10 mouse cellular contexts compared by ENCODE assay signal in the genomic region with DNA sequence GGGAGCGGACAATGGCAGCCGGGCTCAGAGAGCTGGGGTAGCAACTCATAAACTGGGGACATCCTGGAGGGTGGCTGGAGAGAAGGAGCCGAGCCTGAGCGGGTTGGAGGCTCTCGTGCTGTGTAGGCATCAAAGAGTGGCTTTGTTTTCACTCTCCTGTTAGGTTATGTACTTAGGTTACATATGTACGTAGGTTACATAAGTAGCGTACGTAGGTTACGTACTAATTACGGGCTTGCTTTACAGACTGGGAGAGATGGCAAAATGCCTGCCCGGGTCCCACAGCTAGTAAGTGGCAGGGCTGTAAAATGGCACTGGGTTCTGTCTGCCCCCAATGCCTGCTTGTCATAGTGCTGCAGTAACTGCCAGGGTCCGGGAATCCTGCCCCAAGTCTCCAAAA. TPM values are rescaled to one million over a fixed set of nuclear protein-coding genes. Genes with fewer than 3 reads are reported as not detected.
DNase-seq lines count a peak whose midpoint lies in the region; ATAC-seq and TF ChIP-seq lines count a peak whose summit lies in the region.
"Had no signal": no experiment of that assay in that cellular context is flagged by ENCODE, and none has a peak within 500 bp of the region (broad histone marks: within the 10 kb centered on the region; RNA-seq: fewer than 3 reads in every experiment).

No protein-coding gene starts in this region.

- TF ChIP-seq POLR2A in MEL (IDR thresholded peaks at IDR 0.05; ENCODE audit: control insufficient read depth in 1 of 2, insufficient read depth in 1 of 2, low read depth in 1 of 2, low read length in 2 of 2, poor library complexity in 1 of 2), result no peak

- no peak overlapping the region for H3K9ac ChIP-seq in intestine, embryonic 14.5 days (ENCODE audit: low read length)
- H3K9ac ChIP-seq in intestine, embryonic 16.5 days (ENCODE audit: low read depth, low read length), result no peak overlapping the region
- no peak overlapping the region for H3K9ac ChIP-seq in MEL (ENCODE audit: control insufficient read depth, low read depth, low read length, poor library complexity, severe bottlenecking)
- no peak overlapping the region for H3K9ac ChIP-seq in embryonic facial prominence, embryonic 12.5 days
- H3K9ac ChIP-seq in liver, embryonic 14.5 days (replicated peaks), result no peak overlapping the region

- H3K27me3 ChIP-seq in intestine, embryonic 14.5 days (replicated peaks; ENCODE audit: control insufficient read depth, insufficient read depth, low read length), result peaks cover 10% of the 10 kb centered on the region
- H3K27me3 ChIP-seq in intestine, embryonic 16.5 days (replicated peaks; ENCODE audit: control insufficient read depth, insufficient read depth, low read length), result peaks cover 4% of the 10 kb centered on the region; the same call in 1 of the 2 replicates
- H3K27me3 ChIP-seq in MEL (ENCODE audit: control insufficient read depth in 1 of 2, insufficient read depth in 2 of 2, low read length in 2 of 2), result no peaks in the 10 kb centered on the region
- H3K27me3 ChIP-seq in embryonic facial prominence, embryonic 12.5 days, result peaks cover 16% of the 10 kb centered on the region; the same call in 1 of the 2 replicates
- H3K27me3 ChIP-seq in liver, embryonic 14.5 days (ENCODE audit: control insufficient read depth, insufficient read depth, low read length), result no peaks in the 10 kb centered on the region

- no peak for TF ChIP-seq RAD21 in MEL (IDR thresholded peaks at IDR 0.05; ENCODE audit: low read depth, low read length)

- no peak for DNase-seq in intestine, embryonic 14.5 days (ENCODE audit: low spot score)
- DNase-seq in MEL (ENCODE audit: low read depth, low spot score), result peak; percentile 2
- DNase-seq in liver, embryonic 14.5 days (ENCODE audit: low read depth in 3 of 3, low spot score in 3 of 3), result no peak
- no peak for DNase-seq in urinary bladder, postnatal 4 days (ENCODE audit: low spot score in 2 of 2)
- no peak for DNase-seq in gastrocnemius, postnatal 25 days
- no peak for DNase-seq in right cerebral cortex, postnatal 14 days

- H3K4me2 ChIP-seq in intestine, embryonic 14.5 days (ENCODE audit: low read length), result no peak overlapping the region
- H3K4me2 ChIP-seq in intestine, embryonic 16.5 days (ENCODE audit: low read depth, low read length), result no peak overlapping the region
- H3K4me2 ChIP-seq in embryonic facial prominence, embryonic 12.5 days (replicated peaks), result peak overlapping the region; percentile 35
- H3K4me2 ChIP-seq in liver, embryonic 14.5 days (ENCODE audit: low read depth), result peak overlapping the region; percentile 13; the same call in 1 of the 2 replicates

- no peaks in the 10 kb centered on the region for H3K9me3 ChIP-seq in intestine, embryonic 14.5 days (ENCODE audit: control insufficient read depth, low read length)
- no peaks in the 10 kb centered on the region for H3K9me3 ChIP-seq in intestine, embryonic 16.5 days (ENCODE audit: control insufficient read depth, low read length)
- no peaks in the 10 kb centered on the region for H3K9me3 ChIP-seq in MEL (replicated peaks; ENCODE audit: insufficient read depth, low read length)
- no peaks in the 10 kb centered on the region for H3K9me3 ChIP-seq in embryonic facial prominence, embryonic 12.5 days
- no peaks in the 10 kb centered on the region for H3K9me3 ChIP-seq in liver, embryonic 14.5 days (ENCODE audit: control insufficient read depth, low read length)

- no peak overlapping the region for H3K4me3 ChIP-seq in intestine, embryonic 14.5 days (ENCODE audit: low read depth, low read length)
- H3K4me3 ChIP-seq in intestine, embryonic 16.5 days (ENCODE audit: low read length), result no peak overlapping the region
- no peak overlapping the region for H3K4me3 ChIP-seq in MEL (ENCODE audit: control insufficient read depth in 1 of 2, insufficient read depth in 1 of 2, low read depth in 2 of 2, low read length in 2 of 2)
- H3K4me3 ChIP-seq in embryonic facial prominence, embryonic 12.5 days, result 0 out of 2 replicates have a peak overlapping the region, but pooled peaks have one; percentile 1
- no peak overlapping the region for H3K4me3 ChIP-seq in liver, embryonic 14.5 days (ENCODE audit: insufficient read depth in 1 of 2, low read depth in 2 of 2, low read length in 2 of 2)

- 0 out of 2 replicates have a peak, but pooled peaks have one; percentile 23 for ATAC-seq in intestine, embryonic 14.5 days (replicated peaks; ENCODE audit: low FRiP score, low TSS enrichment, low read depth)
- ATAC-seq in intestine, embryonic 16.5 days, result no peak
- 0 out of 2 replicates have a peak, but pooled peaks have one; percentile 50 for ATAC-seq in embryonic facial prominence, embryonic 12.5 days (ENCODE audit: insufficient number of reproducible peaks, insufficient read depth, low FRiP score, low TSS enrichment)
- ATAC-seq in liver, embryonic 14.5 days (ENCODE audit: insufficient read depth), result no peak

- H3K79me2 ChIP-seq in MEL (ENCODE audit: control insufficient read depth, insufficient read depth, low read length, poor library complexity), result no peaks in the 10 kb centered on the region

- no peak overlapping the region for H3K27ac ChIP-seq in intestine, embryonic 14.5 days (ENCODE audit: low read depth)
- no peak overlapping the region for H3K27ac ChIP-seq in intestine, embryonic 16.5 days (ENCODE audit: low read length)
- no peak overlapping the region for H3K27ac ChIP-seq in MEL (ENCODE audit: control insufficient read depth, low read depth, low read length)
- peak overlapping the region; percentile 2; the same call in 1 of the 2 replicates for H3K27ac ChIP-seq in embryonic facial prominence, embryonic 12.5 days
- H3K27ac ChIP-seq in liver, embryonic 14.5 days, result no peak overlapping the region

- TF ChIP-seq EP300 in MEL (IDR thresholded peaks at IDR 0.05; ENCODE audit: low read depth in 1 of 2, low read length in 2 of 2), result no peak
- no peak for TF ChIP-seq EP300 in liver, embryonic 14.5 days (IDR thresholded peaks at IDR 0.05; ENCODE audit: low read depth)

- TF ChIP-seq CTCF in MEL (IDR thresholded peaks at IDR 0.05 in 2 of 3, conservative IDR thresholded peaks at IDR 0.05 in 1 of 3; ENCODE audit: control insufficient read depth in 1 of 3, insufficient read depth in 1 of 3, low read depth in 2 of 3, low read length in 3 of 3, poor library complexity in 1 of 3, severe bottlenecking in 1 of 3), result no peak
- TF ChIP-seq CTCF in liver, embryonic 14.5 days (IDR thresholded peaks at IDR 0.05; ENCODE audit: low read depth), result no peak

- 73% methylated on average over 12 of the region's 12 CpGs for WGBS in intestine, embryonic 14.5 days
- 73% methylated on average over 12 of the region's 12 CpGs for WGBS in intestine, embryonic 16.5 days
- WGBS in embryonic facial prominence, embryonic 12.5 days, result 41% methylated on average over 12 of the region's 12 CpGs
- 61% methylated on average over 12 of the region's 12 CpGs for WGBS in liver, embryonic 14.5 days (ENCODE audit: insufficient replicate concordance)

- no peaks in the 10 kb centered on the region for H3K4me1 ChIP-seq in intestine, embryonic 14.5 days (replicated peaks; ENCODE audit: control insufficient read depth, insufficient read depth, low read length)
- no peaks in the 10 kb centered on the region for H3K4me1 ChIP-seq in intestine, embryonic 16.5 days (ENCODE audit: control insufficient read depth, insufficient read depth, low read length)
- no peaks in the 10 kb centered on the region for H3K4me1 ChIP-seq in MEL (ENCODE audit: control insufficient read depth in 1 of 2, insufficient read depth in 2 of 2, low read length in 2 of 2)
- 0 out of 2 replicates have a peak, but pooled peaks cover 6% of the 10 kb centered on the region for H3K4me1 ChIP-seq in embryonic facial prominence, embryonic 12.5 days
- H3K4me1 ChIP-seq in liver, embryonic 14.5 days (replicated peaks; ENCODE audit: control insufficient read depth in 2 of 2, insufficient read depth in 2 of 2, low read length in 1 of 2), result no peaks in the 10 kb centered on the region

- no peaks in the 10 kb centered on the region for H3K36me3 ChIP-seq in intestine, embryonic 14.5 days (ENCODE audit: control insufficient read depth, insufficient read depth, low read length)
- no peaks in the 10 kb centered on the region for H3K36me3 ChIP-seq in intestine, embryonic 16.5 days (ENCODE audit: control insufficient read depth, insufficient read depth, low read length)
- no peaks in the 10 kb centered on the region for H3K36me3 ChIP-seq in MEL (ENCODE audit: control insufficient read depth in 1 of 2, insufficient read depth in 2 of 2, low read length in 2 of 2)
- H3K36me3 ChIP-seq in embryonic facial prominence, embryonic 12.5 days, result no peaks in the 10 kb centered on the region
- H3K36me3 ChIP-seq in liver, embryonic 14.5 days (replicated peaks; ENCODE audit: control insufficient read depth, insufficient read depth, low read depth), result no peaks in the 10 kb centered on the region

TF ChIP-seq in MEL, 35 proteins besides CTCF, POLR2A, EP300 and RAD21 (continues in another document):
- TF ChIP-seq USF2 (IDR thresholded peaks at IDR 0.05; ENCODE audit: borderline replicate concordance in 1 of 2, insufficient read depth in 1 of 2, low read depth in 1 of 2, low read length in 2 of 2) (no peak), MYB (IDR thresholded peaks at IDR 0.05; ENCODE audit: low read depth, low read length) (no peak), ZMIZ1 (IDR thresholded peaks at IDR 0.05; ENCODE audit: low read depth, low read length) (no peak), TAL1 (IDR thresholded peaks at IDR 0.05; ENCODE audit: low read length) (no peak), POLR2AphosphoS2 (IDR thresholded peaks at IDR 0.05; ENCODE audit: low read length) (no peak), CHD1 (IDR thresholded peaks at IDR 0.05; ENCODE audit: low read depth, low read length) (no peak)

RNA-seq across cellular contexts. Expression of a gene that starts 18.3 kb away (rescaled TPM):
- 1.6 and 1.8 TPM in 2 replicates for polyA plus RNA-seq in intestine, embryonic 14.5 days (2014; fragmentation: Nextera tagmentation; extraction: Ambion mirVana)
- polyA plus RNA-seq in intestine, embryonic 16.5 days (2015; fragmentation: Nextera tagmentation; extraction: Ambion mirVana), result 4.8 and 4.9 TPM in 2 replicates
- not detected in 2 replicates for total RNA-seq in MEL (2012; rRNA removed)
- not detected for polyA plus RNA-seq in MEL (2012; ENCODE audit: insufficient read depth in 1 of 2, insufficient read length in 2 of 2, low read depth in 1 of 2, low replicate concordance in 2 of 2, missing spikeins in 1 of 2)
- 1.3 and 1.5 TPM in 2 replicates for polyA plus RNA-seq in embryonic facial prominence, embryonic 12.5 days (2016; fragmentation: Nextera tagmentation; extraction: Ambion mirVana)
- polyA plus RNA-seq in liver, embryonic 14.5 days (2012; rRNA removed), result 3.2 and 3.9 TPM in 2 replicates
- 1.7 and 3.0 TPM in 2 replicates for polyA plus RNA-seq in liver, embryonic 14.5 days (2014; fragmentation: Nextera tagmentation; extraction: Ambion mirVana)
- under 1 TPM; 0.21 to 0.36 TPM for total RNA-seq in gastrocnemius, postnatal 25 days (2021)

RNA-seq across cellular contexts. Expression of a gene that starts 54.9 kb away (rescaled TPM):
- polyA plus RNA-seq in intestine, embryonic 14.5 days (2014; fragmentation: Nextera tagmentation; extraction: Ambion mirVana), result not detected in 2 replicates
- polyA plus RNA-seq in intestine, embryonic 16.5 days (2015; fragmentation: Nextera tagmentation; extraction: Ambion mirVana), result not detected in 2 replicates
- not detected in 2 replicates for total RNA-seq in MEL (2012; rRNA removed)
- polyA plus RNA-seq in MEL (2012; ENCODE audit: insufficient read depth in 1 of 2, insufficient read length in 2 of 2, low read depth in 1 of 2, low replicate concordance in 2 of 2, missing spikeins in 1 of 2), result not detected
- 5.1 and 6.0 TPM in 2 replicates for polyA plus RNA-seq in embryonic facial prominence, embryonic 12.5 days (2016; fragmentation: Nextera tagmentation; extraction: Ambion mirVana)
- not detected in 2 replicates for polyA plus RNA-seq in liver, embryonic 14.5 days (2012; rRNA removed)
- polyA plus RNA-seq in liver, embryonic 14.5 days (2014; fragmentation: Nextera tagmentation; extraction: Ambion mirVana), result not detected in 2 replicates
- total RNA-seq in gastrocnemius, postnatal 25 days (2021), result not detected
- total RNA-seq: hematopoietic stem cell, adult 5-6 weeks; left cerebral cortex, postnatal 14 days had no signal

Comparison
In these comparisons a context has a peak if more than half of its experiments do, and no peak if none do; other contexts are left out.
1. ATAC-seq: peak in intestine, embryonic 14.5 days (single experiment) and embryonic facial prominence, embryonic 12.5 days (single experiment); none in intestine, embryonic 16.5 days (single experiment) and liver, embryonic 14.5 days (single experiment).
2. H3K4me2 ChIP-seq: peak in embryonic facial prominence, embryonic 12.5 days (single experiment) and liver, embryonic 14.5 days (single experiment); none in intestine, embryonic 14.5 days (single experiment) and intestine, embryonic 16.5 days (single experiment).